Mouse (Mus musculus) MEL (cell line): ENCODE data around the gene Pde7b. TPM values are rescaled to one million over a fixed set of nuclear protein-coding genes. Genes with fewer than 3 reads are reported as not detected.

Experiments
- DNase-seq: peaks from one replicate; pipeline ENCODE4 v3.0.0; 2011; ENCODE audit warnings: low read depth, low spot score
- H3K27ac ChIP-seq: 2 replicates; pipeline ENCODE4 v1.5.1; 2012; ENCODE audit warnings: low read depth, mild to moderate bottlenecking, control low read depth, low read length, moderate library complexity; ENCODE audit not compliant: control insufficient read depth
- H3K27me3 ChIP-seq, 2 experiments: fragments of 150-350 bp in 1 of 2; sonication (generic) in 1 of 2; 2 replicates each; pipeline ENCODE4 v1.6.1; 2012; ENCODE audit warnings: low read length in 2 of 2, mild to moderate bottlenecking in 2 of 2, improper control_type of control experiment in 1 of 2, moderate library complexity in 1 of 2; ENCODE audit not compliant: insufficient read depth in 2 of 2, control insufficient read depth in 1 of 2
- H3K36me3 ChIP-seq, 2 experiments: 2 replicates each; pipeline ENCODE4 v1.6.1; 2012 to 2014; ENCODE audit warnings: low read length in 2 of 2, improper control_type of control experiment in 1 of 2, inconsistent platforms in 1 of 2, mild to moderate bottlenecking in 1 of 2; ENCODE audit not compliant: insufficient read depth in 2 of 2, control insufficient read depth in 1 of 2
- H3K4me1 ChIP-seq, 2 experiments: fragments of 150-350 bp in 1 of 2; sonication (generic) in 1 of 2; 2 replicates each; pipeline ENCODE4 v1.6.1; 2012; ENCODE audit warnings: low read length in 2 of 2, improper control_type of control experiment in 1 of 2, mild to moderate bottlenecking in 1 of 2; ENCODE audit not compliant: insufficient read depth in 2 of 2, control insufficient read depth in 1 of 2
- H3K4me3 ChIP-seq, 2 experiments: fragments of 150-350 bp in 1 of 2; sonication (generic) in 1 of 2; 2 replicates each; pipeline ENCODE4 v1.5.1; 2012; ENCODE audit warnings: low read depth in 2 of 2, low read length in 2 of 2, mild to moderate bottlenecking in 2 of 2, moderate library complexity in 2 of 2, control low read depth in 1 of 2, improper control_type of control experiment in 1 of 2; ENCODE audit not compliant: control insufficient read depth in 1 of 2, insufficient read depth in 1 of 2
- H3K79me2 ChIP-seq: 2 replicates; pipeline ENCODE4 v1.6.1; 2012; ENCODE audit warnings: mild to moderate bottlenecking, low read length, moderate library complexity; ENCODE audit not compliant: control insufficient read depth, poor library complexity, insufficient read depth
- H3K9ac ChIP-seq: 2 replicates; pipeline ENCODE4 v1.6.1; 2012; ENCODE audit warnings: low read depth, mild to moderate bottlenecking, control low read depth, low read length, moderate library complexity; ENCODE audit not compliant: control insufficient read depth, poor library complexity, severe bottlenecking
- H3K9me3 ChIP-seq: fragments of 150-350 bp; sonication (generic); replicated peaks from 2 replicates; pipeline ENCODE4 v1.6.1; 2012; ENCODE audit warnings: mild to moderate bottlenecking, low read length, improper control_type of control experiment, moderate library complexity; ENCODE audit not compliant: insufficient read depth
- E2F4 ChIP-seq: IDR thresholded peaks from 2 replicates; pipeline ENCODE4 v1.6.1; 2011; ENCODE audit warnings: low read depth, low read length, improper control_type of control experiment, borderline replicate concordance
- ELF1 ChIP-seq: IDR thresholded peaks from 2 replicates; pipeline ENCODE4 v1.6.1; 2014; ENCODE audit warnings: low read depth, mild to moderate bottlenecking, inconsistent platforms, low read length, improper control_type of control experiment, moderate library complexity
- GATA1 ChIP-seq: IDR thresholded peaks from 2 replicates; pipeline ENCODE4 v1.6.1; 2011; ENCODE audit warnings: low read depth, low read length, improper control_type of control experiment
- HCFC1 ChIP-seq: IDR thresholded peaks from 2 replicates; pipeline ENCODE4 v1.6.1; 2012; ENCODE audit warnings: low read depth, mild to moderate bottlenecking, inconsistent platforms, low read length, improper control_type of control experiment, moderate library complexity
- JUND ChIP-seq: IDR thresholded peaks from 2 replicates; pipeline ENCODE4 v1.6.1; 2011; ENCODE audit warnings: low read depth, mild to moderate bottlenecking, improper control_type of control experiment, low read length
- MXI1 ChIP-seq: IDR thresholded peaks from 2 replicates; pipeline ENCODE4 v1.6.1; 2011; ENCODE audit warnings: mild to moderate bottlenecking, low read depth, low read length, improper control_type of control experiment
- MYC ChIP-seq: IDR thresholded peaks from 2 replicates; pipeline ENCODE4 v1.6.1; 2011; ENCODE audit warnings: low read depth, mild to moderate bottlenecking, low read length, improper control_type of control experiment, moderate library complexity
- NELFE ChIP-seq: IDR thresholded peaks from 2 replicates; pipeline ENCODE4 v1.6.1; 2011; ENCODE audit warnings: low read depth, low read length, improper control_type of control experiment
- POLR2A ChIP-seq, 2 experiments: IDR thresholded peaks; 2 replicates each; pipeline ENCODE4 v1.6.1; 2011 to 2012; ENCODE audit warnings: low read length in 2 of 2, mild to moderate bottlenecking in 2 of 2, control low read depth in 1 of 2, improper control_type of control experiment in 1 of 2, low read depth in 1 of 2, moderate library complexity in 1 of 2; ENCODE audit not compliant: control insufficient read depth in 1 of 2, insufficient read depth in 1 of 2, poor library complexity in 1 of 2
- RAD21 ChIP-seq: IDR thresholded peaks from 2 replicates; pipeline ENCODE4 v1.6.1; 2011; ENCODE audit warnings: mild to moderate bottlenecking, low read depth, low read length, improper control_type of control experiment
- SMC3 ChIP-seq: IDR thresholded peaks from 2 replicates; pipeline ENCODE4 v1.6.1; 2011; ENCODE audit warnings: low read depth, low read length, improper control_type of control experiment
- TAL1 ChIP-seq: IDR thresholded peaks from 2 replicates; pipeline ENCODE4 v1.6.1; 2012; ENCODE audit warnings: mild to moderate bottlenecking, inconsistent platforms, low read length, moderate library complexity, mixed read lengths
- TCF12 ChIP-seq: IDR thresholded peaks from 2 replicates; pipeline ENCODE4 v1.6.1; 2014; ENCODE audit warnings: low read depth, mild to moderate bottlenecking, inconsistent platforms, low read length, improper control_type of control experiment, moderate library complexity
- UBTF ChIP-seq: IDR thresholded peaks from 2 replicates; pipeline ENCODE4 v1.6.1; 2012; ENCODE audit warnings: low read depth, mild to moderate bottlenecking, inconsistent platforms, low read length, improper control_type of control experiment, moderate library complexity, borderline replicate concordance; ENCODE audit not compliant: insufficient read depth
- polyA plus RNA-seq, 2 experiments: library from polyadenylated mRNA; stranded (reverse) in 1 of 2; unstranded in 1 of 2; fragments of >175 nt in 1 of 2; fragments of >200 nt in 1 of 2; gene quantifications; 2 replicates each; pipeline versions ENCODE4 v1.2.1 to v1.2.4; 2012; ENCODE audit warnings: low replicate concordance in 2 of 2, low read depth in 1 of 2; ENCODE audit not compliant: insufficient read length in 2 of 2, insufficient read depth in 1 of 2, missing spikeins in 1 of 2
- total RNA-seq: library from RNA; depleted of rRNA; stranded (reverse); fragments of 300-350 nt; gene quantifications from 2 replicates; pipeline ENCODE4 v1.2.3, GENCODE M21; 2012; rRNA removed

Gene Pde7b
- total and polyA plus RNA-seq, 3 experiments, result 0.04 TPM; not detected in 2

GRCm38 (mm10) chr10:20361542-20362449 is 363.1 kb downstream of the Pde7b start (continued):
- TF ChIP-seq MYC (0 out of 2 replicates have a peak, but pooled peaks have one; percentile 33), HCFC1 (no peak), MXI1 (peak; percentile 63; the same call in 1 of the 2 replicates), ELF1 (no peak), RAD21 (peak; percentile 86)

DNA sequence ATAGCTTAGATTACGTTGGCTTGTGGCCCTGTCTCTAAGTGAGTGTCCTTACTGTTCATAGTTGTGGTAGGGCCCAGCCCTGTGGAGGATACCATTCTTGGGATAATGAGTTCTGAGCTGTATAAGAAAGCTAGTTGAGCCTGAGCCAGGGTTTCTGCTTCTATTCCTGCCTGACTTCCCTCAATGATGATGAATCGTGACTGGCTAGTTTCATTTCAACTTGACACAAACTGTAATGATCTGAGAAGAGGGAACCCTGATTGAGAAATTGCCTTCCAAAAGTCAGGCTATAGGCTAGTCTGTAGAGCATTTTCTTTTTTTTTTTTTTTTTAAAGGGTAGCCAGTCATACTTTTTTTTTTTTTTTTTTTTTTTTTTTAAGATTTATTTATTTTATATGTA is 376.0 kb downstream of the Pde7b start:
- Histone ChIP-seq H3K27me3 (no peaks in the 10 kb centered on the region), H3K27ac (no peak overlapping the region), H3K9me3 (no peaks in the 10 kb centered on the region), H3K79me2 (peaks cover 2% of the 10 kb centered on the region), H3K4me1 (peaks cover 3 to 6% of the 10 kb centered on the region in 2 experiments; a peak in 1 of 4 replicates), H3K36me3 (peaks cover 5 to 12% of the 10 kb centered on the region in 2 experiments), H3K9ac (no peak overlapping the region), H3K4me3 (peak overlapping the region; percentile 21 to 75; a peak in 1 of 4 replicates)
- no peak for DNase-seq
- TF ChIP-seq E2F4, result no peak
- no peak for TF ChIP-seq ELF1
- no peak for TF ChIP-seq JUND
- no peak for TF ChIP-seq NELFE
- TF ChIP-seq TAL1, result no peak
- TF ChIP-seq GATA1, result no peak
- no peak for TF ChIP-seq POLR2A (IDR thresholded peaks at IDR 0.05; ENCODE audit: control insufficient read depth in 1 of 2, insufficient read depth in 1 of 2, low read depth in 1 of 2, low read length in 2 of 2, poor library complexity in 1 of 2)
- TF ChIP-seq UBTF, result no peak
- TF ChIP-seq SMC3, result no peak
- no peak for TF ChIP-seq TCF12

Other genes starting within 250 kb of the Pde7b start
- 3.0 and 3.3 TPM in 2 replicates for gene Ahi1, start 227.5 kb upstream of the Pde7b start, total RNA-seq
- 1 to 10 TPM in 1 of 2 experiments, not detected in 1; 3.6 TPM for gene Ahi1, start 227.5 kb upstream of the Pde7b start, polyA plus RNA-seq